16 mouse cellular contexts compared by ENCODE assay signal in the genomic region with DNA sequence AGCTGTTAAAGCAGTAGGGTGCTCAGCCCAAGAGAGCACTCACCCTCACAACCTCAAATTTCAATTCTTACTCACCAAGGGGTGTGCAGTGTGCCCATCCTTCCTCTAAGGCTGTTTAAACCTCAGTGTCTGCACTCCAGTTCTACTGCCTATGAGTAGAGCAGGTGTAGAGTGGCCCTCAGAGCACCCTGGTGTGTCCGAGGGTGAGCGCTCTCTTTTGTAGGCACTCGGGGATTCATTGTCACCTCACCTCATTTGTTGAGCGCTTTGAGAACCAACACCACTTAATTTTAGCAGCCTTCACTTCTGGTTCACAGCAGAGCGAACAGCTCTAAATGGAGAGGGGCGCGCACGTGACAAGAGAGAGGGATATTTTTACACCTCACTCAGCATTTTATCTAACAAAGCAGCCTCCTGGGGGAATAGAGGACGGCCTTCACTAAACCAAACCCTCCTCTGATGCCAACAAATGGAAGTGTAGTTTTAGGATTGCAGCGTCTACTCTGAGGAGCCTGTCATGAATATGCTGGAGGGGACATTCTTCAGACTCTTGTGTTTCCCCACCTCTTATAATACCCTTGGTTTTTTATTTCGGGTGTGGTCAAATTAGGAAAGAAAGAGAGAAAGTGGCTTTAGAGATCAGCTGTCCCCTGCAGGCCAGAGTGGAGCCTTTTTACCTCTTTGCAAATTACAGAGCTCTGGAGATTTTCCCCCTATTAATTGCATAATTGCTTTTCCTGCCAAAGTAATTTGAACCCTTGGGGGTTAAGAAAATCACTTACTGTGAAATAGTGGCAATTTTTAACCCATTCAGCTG.
A peak's percentile ranks its signal among the peaks of the same experiment; 100 is the strongest.
DNase-seq lines count a peak whose midpoint lies in the region; ATAC-seq and TF ChIP-seq lines count a peak whose summit lies in the region.
"Had no signal": no experiment of that assay in that cellular context is flagged by ENCODE, and none has a peak within 500 bp of the region (broad histone marks: within the 10 kb centered on the region; RNA-seq: fewer than 3 reads in every experiment).

No protein-coding gene starts in this region.

- TF ChIP-seq EP300 in CH12.LX (IDR thresholded peaks at IDR 0.05; ENCODE audit: low read length), result no peak

- TF ChIP-seq CTCF in CH12.LX (conservative IDR thresholded peaks at IDR 0.05 in 1 of 2, IDR thresholded peaks at IDR 0.05 in 1 of 2; ENCODE audit: low read depth in 2 of 2, low read length in 2 of 2), result no peak

- no peak overlapping the region for H3K9ac ChIP-seq in CH12.LX (ENCODE audit: insufficient read depth, low read depth)
- H3K9ac ChIP-seq in forebrain, embryonic 13.5 days, result no peak overlapping the region
- 0 out of 2 replicates have a peak overlapping the region, but pooled peaks have one; percentile 28 for H3K9ac ChIP-seq in heart, embryonic 16.5 days (ENCODE audit: low read length)
- H3K9ac ChIP-seq in neural tube, embryonic 15.5 days (replicated peaks), result no peak overlapping the region
- H3K9ac ChIP-seq: embryonic facial prominence, embryonic 12.5 days; liver, embryonic 13.5 days had no signal

- no peak for TF ChIP-seq POLR2A in CH12.LX (IDR thresholded peaks at IDR 0.05; ENCODE audit: low read depth, low read length)

- peak overlapping the region; percentile 17; the same call in 1 of the 2 replicates for H3K4me2 ChIP-seq in CH12.LX (ENCODE audit: insufficient read depth, low read depth, poor library complexity, severe bottlenecking)
- peak overlapping the region; percentile 22 for H3K4me2 ChIP-seq in forebrain, embryonic 13.5 days
- H3K4me2 ChIP-seq in heart, embryonic 16.5 days (ENCODE audit: low read depth, low read length), result peak overlapping the region; percentile 48; the same call in 1 of the 2 replicates
- no peak overlapping the region for H3K4me2 ChIP-seq in neural tube, embryonic 15.5 days
- H3K4me2 ChIP-seq: embryonic facial prominence, embryonic 12.5 days; liver, embryonic 13.5 days had no signal

- WGBS in forebrain, embryonic 13.5 days, result 11% methylated on average over 11 of the region's 11 CpGs
- 47% methylated on average over 11 of the region's 11 CpGs for WGBS in heart, embryonic 16.5 days
- WGBS in neural tube, embryonic 15.5 days, result 37% methylated on average over 11 of the region's 11 CpGs

- no peak overlapping the region for H3K27ac ChIP-seq in CH12.LX (ENCODE audit: insufficient read depth, low read depth)
- H3K27ac ChIP-seq in forebrain, embryonic 13.5 days, result peak overlapping the region; percentile 69
- peak overlapping the region; percentile 86 for H3K27ac ChIP-seq in heart, embryonic 16.5 days (ENCODE audit: low read length)
- no peak overlapping the region for H3K27ac ChIP-seq in neural tube, embryonic 15.5 days (replicated peaks)
- H3K27ac ChIP-seq: embryonic facial prominence, embryonic 12.5 days; heart, adult 2 months; liver, embryonic 13.5 days had no signal

- peaks cover 0 to 25% of the 10 kb centered on the region in 2 experiments; a peak in 2 of 4 replicates for H3K4me1 ChIP-seq in CH12.LX (ENCODE audit: control insufficient read depth in 1 of 2, insufficient read depth in 2 of 2)
- peaks cover 26% of the 10 kb centered on the region for H3K4me1 ChIP-seq in forebrain, embryonic 13.5 days
- peaks cover 7% of the 10 kb centered on the region for H3K4me1 ChIP-seq in heart, embryonic 16.5 days (ENCODE audit: control insufficient read depth, insufficient read depth, low read length)
- peaks cover 11% of the 10 kb centered on the region for H3K4me1 ChIP-seq in neural tube, embryonic 15.5 days
- H3K4me1 ChIP-seq: liver, embryonic 13.5 days had no signal

- H3K79me2 ChIP-seq in CH12.LX (replicated peaks; ENCODE audit: control insufficient read depth, extremely low read depth, insufficient read depth, poor library complexity, severe bottlenecking), result no peaks in the 10 kb centered on the region

- dilution Hi-C loops in CH12.LX (cut with MboI; ENCODE audit: extremely low pct_ligation_motif_present, extremely low pct_unique_long_range_greater_than_20kb, low sequenced_read_pairs), result no loop called here

- peak; percentile 83 for ATAC-seq in forebrain, embryonic 13.5 days
- peak; percentile 88 for ATAC-seq in heart, embryonic 16.5 days (replicated peaks; ENCODE audit: extremely low read depth, insufficient read depth, low FRiP score)
- ATAC-seq in neural tube, embryonic 15.5 days (ENCODE audit: low FRiP score), result no peak
- ATAC-seq: activated CD4-positive, CD25-positive, alpha-beta regulatory T cell, adult 4 months had no signal

- no peaks in the 10 kb centered on the region for H3K36me3 ChIP-seq in CH12.LX (replicated peaks in 1 of 2; ENCODE audit: control insufficient read depth in 1 of 2, insufficient read depth in 1 of 2, low read length in 1 of 2)
- H3K36me3 ChIP-seq in forebrain, embryonic 13.5 days (ENCODE audit: poor library complexity, severe bottlenecking), result no peaks in the 10 kb centered on the region
- H3K36me3 ChIP-seq in heart, embryonic 16.5 days (ENCODE audit: control insufficient read depth, insufficient read depth), result no peaks in the 10 kb centered on the region
- no peaks in the 10 kb centered on the region for H3K36me3 ChIP-seq in neural tube, embryonic 15.5 days
- H3K36me3 ChIP-seq: embryonic facial prominence, embryonic 12.5 days; liver, embryonic 13.5 days had no signal

- peak; percentile 6 for DNase-seq in heart, adult 18-20 months
- DNase-seq in heart, adult 9 months (ENCODE audit: low spot score in 2 of 2), result no peak
- DNase-seq in CH12.LX (ENCODE audit: extremely low read depth), result peak; percentile 60
- DNase-seq in cerebellum, postnatal 25 days, result no peak
- DNase-seq in urinary bladder, postnatal 14 days (ENCODE audit: low spot score), result no peak
- DNase-seq: cerebellum, adult 2 months; kidney, adult 8-10 months; liver, embryonic 13.5 days; lung, postnatal 14 days; thymus, postnatal 25 days had no signal

- peaks cover 4% of the 10 kb centered on the region for H3K9me3 ChIP-seq in CH12.LX (replicated peaks; ENCODE audit: low read length)
- 0 out of 2 replicates have a peak, but pooled peaks cover 6% of the 10 kb centered on the region for H3K9me3 ChIP-seq in forebrain, embryonic 13.5 days (replicated peaks)
- no peaks in the 10 kb centered on the region; the same call in 1 of the 2 replicates for H3K9me3 ChIP-seq in heart, embryonic 16.5 days (replicated peaks; ENCODE audit: control insufficient read depth, low read length)
- H3K9me3 ChIP-seq in neural tube, embryonic 15.5 days (replicated peaks), result no peaks in the 10 kb centered on the region
- H3K9me3 ChIP-seq: embryonic facial prominence, embryonic 12.5 days; liver, embryonic 13.5 days had no signal

- H3K27me3 ChIP-seq in CH12.LX (replicated peaks), result no peaks in the 10 kb centered on the region
- H3K27me3 ChIP-seq in forebrain, embryonic 13.5 days, result no peaks in the 10 kb centered on the region; the same call in 1 of the 2 replicates
- H3K27me3 ChIP-seq in heart, embryonic 16.5 days (ENCODE audit: control insufficient read depth, insufficient read depth, low read length), result no peaks in the 10 kb centered on the region
- peaks cover 18% of the 10 kb centered on the region for H3K27me3 ChIP-seq in neural tube, embryonic 15.5 days (replicated peaks)
- H3K27me3 ChIP-seq: embryonic facial prominence, embryonic 12.5 days; liver, embryonic 13.5 days had no signal

- in situ Hi-C loops in CH12.LX (cut with MboI; ENCODE audit: low pct_ligation_motif_present, low pct_unique_long_range_greater_than_20kb, low sequenced_read_pairs), result no loop called here

- TF ChIP-seq RAD21 in CH12.LX (IDR thresholded peaks at IDR 0.05; ENCODE audit: low read depth, low read length), result no peak

- no peak overlapping the region for H3K4me3 ChIP-seq in CH12.LX (replicated peaks in 1 of 3; ENCODE audit: low read depth in 2 of 3, low read length in 2 of 3, poor library complexity in 1 of 3)
- H3K4me3 ChIP-seq in forebrain, embryonic 13.5 days, result no peak overlapping the region
- no peak overlapping the region for H3K4me3 ChIP-seq in heart, embryonic 16.5 days (ENCODE audit: low read length)
- H3K4me3 ChIP-seq in neural tube, embryonic 15.5 days (replicated peaks), result no peak overlapping the region
- H3K4me3 ChIP-seq: embryonic facial prominence, embryonic 12.5 days; heart, adult 2 months; liver, embryonic 13.5 days had no signal

TF ChIP-seq in CH12.LX, 34 proteins besides CTCF, POLR2A, EP300 and RAD21:
- TF ChIP-seq CHD1 (IDR thresholded peaks at IDR 0.05; ENCODE audit: low read depth, low read length) (no peak), ELF1 (IDR thresholded peaks at IDR 0.05; ENCODE audit: low read depth, low read length) (no peak), SIN3A (IDR thresholded peaks at IDR 0.05; ENCODE audit: low read length) (peak; percentile 31; the same call in 1 of the 2 replicates), MAFK (IDR thresholded peaks at IDR 0.05; ENCODE audit: insufficient replicate concordance, low read length) (no peak), MAX (IDR thresholded peaks at IDR 0.05; ENCODE audit: low read length) (peak; percentile 41; the same call in 1 of the 2 replicates), TBP (conservative IDR thresholded peaks at IDR 0.05; ENCODE audit: low read depth, low read length) (no peak), JUN (IDR thresholded peaks at IDR 0.05; ENCODE audit: insufficient read depth, low read depth, low read length) (no peak), JUND (conservative IDR thresholded peaks at IDR 0.05; ENCODE audit: low read depth, low read length) (no peak), IRF4 (IDR thresholded peaks at IDR 0.05; ENCODE audit: low read depth, low read length) (no peak), ZMIZ1 (IDR thresholded peaks at IDR 0.05; ENCODE audit: low read depth, low read length) (no peak), ETS1 (conservative IDR thresholded peaks at IDR 0.05; ENCODE audit: low read depth, low read length) (0 out of 2 replicates have a peak, but pooled peaks have one; percentile 9), BHLHE40 (IDR thresholded peaks at IDR 0.05; ENCODE audit: low read depth, low read length) (0 out of 2 replicates have a peak, but pooled peaks have one; percentile 50), KAT2A (IDR thresholded peaks at IDR 0.05; ENCODE audit: insufficient replicate concordance, low read length) (no peak), NELFE (IDR thresholded peaks at IDR 0.05; ENCODE audit: low read depth, low read length) (no peak), RCOR1 (conservative IDR thresholded peaks at IDR 0.05; ENCODE audit: low read depth, low read length) (no peak), ZKSCAN1 (IDR thresholded peaks at IDR 0.05; ENCODE audit: borderline replicate concordance, low read depth, low read length) (no peak), SMC3 (IDR thresholded peaks at IDR 0.05; ENCODE audit: low read depth, low read length) (no peak)

Comparison
In these comparisons a context has a peak if more than half of its experiments do, and no peak if none do; other contexts are left out.
1. DNase-seq: peak in heart, adult 18-20 months (2 of 2) and CH12.LX (single experiment); none in heart, adult 9 months (0 of 2), cerebellum, postnatal 25 days (0 of 2) and urinary bladder, postnatal 14 days (single experiment).
2. H3K27ac ChIP-seq: peak in forebrain, embryonic 13.5 days (single experiment) and heart, embryonic 16.5 days (single experiment); none in CH12.LX (single experiment) and neural tube, embryonic 15.5 days (single experiment).